Mouse (Mus musculus) C2C12 (cell line): Measurements from ENCODE around the gene Pitpna.

Experiments
- CEBPB ChIP-seq: IDR thresholded peaks from one replicate; pipeline ENCODE4 v1.6.1; 2011; ENCODE audit warnings: low read depth, mild to moderate bottlenecking, control low read depth, moderate library complexity
- CTCF ChIP-seq: IDR thresholded peaks from one replicate; pipeline ENCODE4 v1.5.1; 2011; ENCODE audit not compliant: control insufficient read depth, insufficient read depth, insufficient read length
- MAX ChIP-seq: IDR thresholded peaks from one replicate; pipeline ENCODE4 v1.6.1; 2011; ENCODE audit warnings: mild to moderate bottlenecking, control low read depth
- MYOG ChIP-seq: IDR thresholded peaks from one replicate; pipeline ENCODE4 v1.6.1; 2011; ENCODE audit not compliant: control insufficient read depth, insufficient read length; ENCODE audit errors: extremely low read depth

GRCm38 (mm10) chr11:75587493-75588284, at the start of gene Pitpna:
- TF ChIP-seq CTCF, result no peak
- no peak for TF ChIP-seq MYOG
- TF ChIP-seq CEBPB, result no peak
- no peak for TF ChIP-seq MAX
